Mouse (Mus musculus): Measurements from ENCODE around the gene Nxf7.

DNA sequence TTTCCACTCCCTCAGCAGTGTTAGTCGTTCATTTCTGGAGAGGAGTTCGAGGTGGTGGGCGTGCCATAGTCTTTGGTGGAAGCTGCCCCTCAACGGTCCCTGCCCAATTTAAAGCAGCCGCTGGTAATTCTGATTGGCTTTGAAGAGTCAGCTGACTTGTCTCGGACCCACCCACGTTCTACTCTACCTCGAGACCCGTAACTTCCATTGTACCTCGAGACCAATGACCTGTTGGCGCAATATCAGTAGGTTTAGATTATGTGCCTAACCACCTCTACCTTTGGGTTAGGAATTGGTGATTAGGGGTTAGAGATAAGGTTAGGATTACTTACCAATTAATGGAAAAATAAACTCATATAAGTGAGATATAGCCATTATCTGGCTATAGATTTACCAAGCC lies 29.0 kb upstream of the Nxf7 start, which contains the start of gene Prame:
- no peak for TF ChIP-seq GATA1 (IDR thresholded peaks at IDR 0.05; ENCODE audit: borderline replicate concordance, low read length)
- no peak for TF ChIP-seq FLI1 (IDR thresholded peaks at IDR 0.05; ENCODE audit: low read length)

Measured in megakaryocyte, embryonic 14.5 days (primary cell).